Mouse (Mus musculus) layer of hippocampus, postnatal 10 days (tissue): ENCODE results near the gene Gm5890. TPM values are rescaled to one million over a fixed set of nuclear protein-coding genes. Genes with fewer than 3 reads are reported as not detected.
"Not testable (repeated sequence)": the region's sequence is repeated elsewhere in the genome, so short reads cannot be mapped to it uniquely, and the experiment has no call there.

Source experiments
- DNase-seq, 2 experiments: peaks; one replicate each; pipeline ENCODE4 v3.0.0; 2021; ENCODE audit warnings: low spot score in 2 of 2
- long read RNA-seq: library from polyadenylated mRNA; stranded (forward); transcript quantifications from one replicate; pipeline ENCODE4 v2.0.0, GENCODE M21; 2023
- total RNA-seq, 2 experiments: library from RNA; stranded (reverse); gene quantifications; 2 replicates each; pipeline ENCODE4 v1.2.3; 2021

The Gm5890 gene
- total RNA-seq = not detected
- long read RNA-seq = 0 reads

DNA sequence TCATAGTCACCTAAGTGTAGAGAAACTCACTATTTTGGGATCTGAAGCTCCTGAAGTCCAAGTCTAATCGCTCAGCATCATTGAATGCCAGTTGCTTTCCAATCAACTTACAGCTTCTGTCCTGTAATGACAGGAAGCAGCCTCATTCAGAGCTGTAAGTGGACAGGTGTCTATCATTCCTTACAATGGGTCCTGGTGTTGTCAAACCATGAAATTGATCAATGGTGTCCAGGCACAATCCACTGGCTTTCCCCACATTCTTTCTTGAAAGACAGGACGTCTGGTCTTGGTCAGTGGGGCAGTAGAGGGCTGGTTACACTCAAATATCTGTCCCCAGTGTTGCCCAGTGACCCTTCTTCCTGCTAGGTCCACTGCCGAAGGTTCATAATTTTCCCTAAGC, at the start of gene Gm5890:
TSS of gene Gm5890 (minus strand) at position 101 of the 400 bp plus-strand sequence.
- DNase-seq = not testable (repeated sequence)

DNA sequence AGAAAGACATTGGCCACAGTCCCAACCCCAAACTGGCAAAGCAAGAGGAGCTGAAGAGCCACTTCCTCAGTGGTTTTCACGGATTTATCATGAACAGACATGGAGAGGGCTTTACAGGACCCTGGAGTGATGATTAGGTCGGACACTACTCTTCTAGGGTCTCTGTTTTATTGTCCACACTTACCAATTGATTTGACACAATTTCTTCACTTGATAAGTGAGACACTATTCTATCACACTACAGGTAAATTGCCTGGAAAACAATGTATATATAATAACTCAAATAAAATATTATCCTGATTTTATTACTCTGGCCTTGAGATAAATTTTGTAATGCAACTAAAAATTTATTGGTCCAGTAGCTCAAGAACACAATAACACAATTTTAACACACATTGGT, 28.9 kb downstream of the Gm5890 start, which contains the start of gene Gm4498:
TSS of gene Gm4498 (minus strand) at position 101 of the 400 bp plus-strand sequence.
- DNase-seq = not testable (repeated sequence)

Other genes starting within 250 kb of the Gm5890 start
- gene Vmn1r91, start 163.2 kb downstream of the Gm5890 start, total RNA-seq = not detected
- gene Gm16442, start 140.3 kb downstream of the Gm5890 start, total RNA-seq = not detected
- not detected for gene Vmn1r93, start 123.7 kb downstream of the Gm5890 start, total RNA-seq
- not detected for gene Vmn1r94, start 94.5 kb downstream of the Gm5890 start, total RNA-seq
- not detected for gene Vmn1r95, start 69.1 kb downstream of the Gm5890 start, total RNA-seq
- gene Gm6164, start 57.2 kb downstream of the Gm5890 start, total RNA-seq = not detected
- gene Gm4498, start 29.0 kb downstream of the Gm5890 start, total RNA-seq = not detected
- not detected for gene Gm4133, start 71.2 kb upstream of the Gm5890 start, total RNA-seq
- not detected for gene Gm5728, start 112.6 kb upstream of the Gm5890 start, total RNA-seq
- gene Vmn1r100, start 155.1 kb upstream of the Gm5890 start, total RNA-seq = not detected
- not detected for gene Vmn1r101, start 179.8 kb upstream of the Gm5890 start, total RNA-seq
- not detected for gene Gm10670, start 212.1 kb upstream of the Gm5890 start, total RNA-seq
- not detected for gene Vmn1r103, start 247.7 kb upstream of the Gm5890 start, total RNA-seq